Mouse (Mus musculus): ENCODE data around the gene Nelfb. TPM values are rescaled to one million over a fixed set of nuclear protein-coding genes. Genes with fewer than 3 reads are reported as not detected.

Nelfb gene
- total RNA-seq, 2 experiments from 2014 or later = 28.2 to 67.6 TPM

- ATAC-seq (replicated peaks; ENCODE audit: low FRiP score, low TSS enrichment, poor library complexity, severe bottlenecking) = peak; percentile 86
Observed at GRCm38 (mm10) chr2:25203631-25204214, 7.6 kb downstream of the Nelfb start.

DNA sequence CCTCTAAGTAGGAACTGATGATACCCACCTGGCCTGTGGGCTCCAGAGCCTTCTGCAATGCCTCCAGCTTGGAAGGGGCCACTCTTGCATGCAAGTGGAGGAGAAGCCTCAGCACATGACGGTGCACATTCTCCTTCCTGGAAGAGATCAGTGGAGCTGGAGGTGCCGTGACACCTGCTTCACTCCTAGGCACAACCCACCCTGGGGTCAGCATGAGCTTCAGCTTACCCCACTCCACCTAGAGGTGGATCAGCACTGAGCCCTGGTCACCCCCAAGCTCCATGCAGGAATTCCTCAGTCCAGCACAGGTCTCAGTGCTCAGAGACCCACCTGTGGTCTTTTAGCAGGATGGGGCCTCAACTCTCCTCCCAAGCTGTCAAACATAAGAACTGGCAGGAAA is 10.7 kb downstream of the Nelfb start:
- ATAC-seq (replicated peaks; ENCODE audit: low FRiP score, low TSS enrichment, poor library complexity, severe bottlenecking) = no peak

DNA sequence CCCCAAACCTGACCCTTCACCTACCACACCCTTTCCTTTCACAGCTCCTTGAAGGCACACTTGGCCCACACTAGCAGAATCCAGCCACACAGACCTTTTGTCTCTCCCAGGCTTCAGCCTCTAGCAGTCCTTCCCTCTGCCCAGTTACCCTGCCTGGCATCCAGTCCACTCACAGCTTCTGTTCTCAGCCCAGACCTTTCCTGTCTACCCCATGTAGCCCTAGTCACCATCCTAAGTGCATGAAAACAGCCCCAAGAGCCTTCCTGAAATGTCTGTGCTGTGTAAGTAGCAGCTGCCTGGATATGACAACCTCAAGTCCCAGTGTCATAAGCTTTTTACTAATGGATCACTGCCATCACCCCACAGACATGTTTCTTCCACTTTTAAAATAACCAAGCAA is 13.3 kb downstream of the Nelfb start:
- no peak for ATAC-seq (replicated peaks; ENCODE audit: low FRiP score, low TSS enrichment, poor library complexity, severe bottlenecking)

DNA sequence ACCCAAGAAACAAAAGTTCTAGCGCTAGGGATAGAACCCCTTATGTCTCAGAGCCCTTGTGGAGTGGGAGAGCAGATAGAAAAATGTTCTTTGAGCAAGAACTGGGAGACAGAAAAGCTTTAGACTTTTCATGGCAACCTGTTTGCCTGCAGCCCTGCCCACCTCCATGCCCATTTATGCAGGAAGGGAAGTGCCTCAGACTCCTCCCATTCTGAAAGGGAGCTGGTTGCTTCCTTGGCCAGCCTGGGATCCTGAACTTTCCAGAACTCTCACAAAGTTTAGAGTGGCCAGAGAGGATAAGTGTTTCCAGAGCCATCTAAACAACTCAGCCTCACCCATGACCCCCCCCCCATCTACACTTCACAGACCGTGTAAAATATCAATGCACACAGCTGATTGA is 14.1 kb downstream of the Nelfb start:
- ATAC-seq (replicated peaks; ENCODE audit: low FRiP score, low TSS enrichment, poor library complexity, severe bottlenecking) = no peak

- ATAC-seq (replicated peaks; ENCODE audit: low FRiP score, low TSS enrichment, poor library complexity, severe bottlenecking) = peak; percentile 75
Observed at GRCm38 (mm10) chr2:25196172-25196954, 14.9 kb downstream of the Nelfb start, which contains the start of gene Tor4a. Gene Tor4a (minus strand): TSS chr2:25196886.

DNA sequence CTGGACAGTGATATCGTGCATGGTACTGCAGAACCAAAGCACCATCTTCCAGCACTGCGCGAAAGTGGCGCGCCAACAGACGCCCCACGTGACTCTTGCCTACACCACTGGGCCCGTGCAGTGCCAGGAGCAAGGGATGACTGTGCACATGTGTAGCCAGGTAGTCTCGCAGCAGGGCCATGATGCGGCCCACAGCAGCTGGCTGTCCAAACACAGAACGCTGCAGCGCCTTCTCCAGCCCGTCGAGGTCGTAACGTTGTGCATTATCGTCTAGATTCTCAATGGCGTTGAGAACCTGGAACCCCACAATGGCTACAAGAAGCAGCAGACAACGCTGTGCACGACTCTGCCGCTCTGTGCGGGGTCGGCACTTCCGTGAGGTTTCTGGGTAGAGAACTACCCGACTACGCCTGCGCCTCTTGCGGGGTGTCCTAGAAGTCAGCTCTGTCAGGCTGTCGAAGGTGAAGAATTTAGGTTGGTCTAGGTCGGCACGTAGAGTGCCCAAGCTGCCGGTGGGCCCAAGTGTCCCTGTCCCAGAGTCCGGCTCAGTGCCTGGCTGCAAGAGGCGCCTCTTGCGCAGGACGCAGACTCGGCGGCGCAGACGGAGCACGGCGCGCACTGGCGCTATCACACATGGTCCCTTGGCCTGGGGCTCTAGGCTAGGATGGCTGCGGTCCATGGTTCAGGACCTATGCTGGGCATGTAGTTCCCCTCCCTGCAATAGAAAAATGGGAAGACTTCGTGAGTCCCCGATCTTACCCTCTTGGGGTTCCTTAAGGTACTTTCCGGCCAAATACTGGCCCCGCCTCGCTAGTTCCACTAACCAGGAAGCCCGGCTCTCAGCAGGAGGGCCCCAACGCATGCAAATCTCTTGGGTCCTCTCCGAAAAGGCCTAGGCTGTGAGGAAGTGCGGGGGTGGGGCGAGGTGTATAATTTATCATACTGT is 15.8 kb downstream of the Nelfb start:
- ATAC-seq (replicated peaks; ENCODE audit: low FRiP score, low TSS enrichment, poor library complexity, severe bottlenecking) = peak; percentile 51

GRCm38 (mm10) chr2:25194486-25195171 is 16.7 kb downstream of the Nelfb start:
- ATAC-seq (replicated peaks; ENCODE audit: low FRiP score, low TSS enrichment, poor library complexity, severe bottlenecking) = no peak; the same call in none of the 2 replicates

GRCm38 (mm10) chr2:25194006-25194405 is 17.3 kb downstream of the Nelfb start:
- no peak for ATAC-seq (replicated peaks; ENCODE audit: low FRiP score, low TSS enrichment, poor library complexity, severe bottlenecking)

GRCm38 (mm10) chr2:25193330-25193770 is 17.9 kb downstream of the Nelfb start:
- ATAC-seq (replicated peaks; ENCODE audit: low FRiP score, low TSS enrichment, poor library complexity, severe bottlenecking) = peak; percentile 49

DNA sequence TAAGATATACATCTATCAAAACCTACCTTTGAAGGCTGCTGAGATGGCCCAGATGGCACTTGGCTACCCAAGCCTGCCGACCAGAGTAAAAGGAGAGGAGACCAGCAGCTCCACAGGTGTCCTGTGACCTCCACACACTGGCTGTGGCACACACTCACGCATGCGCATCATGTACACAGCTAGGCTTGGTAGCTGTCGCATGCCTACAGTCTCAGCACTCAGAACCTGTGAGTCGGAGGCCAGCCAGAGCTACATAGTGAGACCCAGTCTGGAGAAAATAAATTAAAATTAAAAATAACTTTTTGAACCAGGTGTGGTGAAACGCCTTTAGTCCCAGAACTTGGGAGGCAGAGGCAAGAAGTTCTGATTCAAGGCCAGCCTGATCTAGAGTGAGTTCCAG is 23.4 kb downstream of the Nelfb start:
- ATAC-seq (replicated peaks; ENCODE audit: low FRiP score, low TSS enrichment, poor library complexity, severe bottlenecking) = no peak

DNA sequence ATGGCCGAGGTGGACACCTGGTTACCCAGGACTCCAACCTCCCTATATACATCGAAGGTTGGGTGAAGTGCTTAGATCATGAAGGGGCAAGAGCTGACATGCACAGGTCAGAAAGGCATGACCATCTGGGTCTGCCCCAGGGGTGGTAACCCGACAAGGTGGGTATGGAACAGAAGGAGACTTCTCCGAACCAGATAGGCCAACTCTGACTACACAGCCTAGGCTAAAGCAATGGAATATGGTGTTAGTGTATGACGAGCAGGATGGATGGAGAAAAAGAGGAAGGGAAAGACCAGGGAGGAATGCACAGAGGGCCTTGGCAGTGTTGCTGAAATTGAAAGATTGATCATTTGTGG is 24.7 kb downstream of the Nelfb start:
- no peak for ATAC-seq (replicated peaks; ENCODE audit: low FRiP score, low TSS enrichment, poor library complexity, severe bottlenecking)

- ATAC-seq (replicated peaks; ENCODE audit: low FRiP score, low TSS enrichment, poor library complexity, severe bottlenecking) = peak; percentile 71
Observed at GRCm38 (mm10) chr2:25185625-25186574, 25.4 kb downstream of the Nelfb start.

GRCm38 (mm10) chr2:25184496-25184895 is 26.8 kb downstream of the Nelfb start:
- no peak for ATAC-seq (replicated peaks; ENCODE audit: low FRiP score, low TSS enrichment, poor library complexity, severe bottlenecking)

- no peak for ATAC-seq (replicated peaks; ENCODE audit: low FRiP score, low TSS enrichment, poor library complexity, severe bottlenecking)
Observed at GRCm38 (mm10) chr2:25183336-25183735, 28.0 kb downstream of the Nelfb start.

- no peak for ATAC-seq (replicated peaks; ENCODE audit: low FRiP score, low TSS enrichment, poor library complexity, severe bottlenecking)
Observed at GRCm38 (mm10) chr2:25182664-25183063, 28.6 kb downstream of the Nelfb start.

GRCm38 (mm10) chr2:25181891-25182397 is 29.3 kb downstream of the Nelfb start:
- ATAC-seq (replicated peaks; ENCODE audit: low FRiP score, low TSS enrichment, poor library complexity, severe bottlenecking) = no peak

GRCm38 (mm10) chr2:25180973-25181890 is 30.1 kb downstream of the Nelfb start:
- peak; percentile 38; the same call in 1 of the 2 replicates for ATAC-seq (replicated peaks; ENCODE audit: low FRiP score, low TSS enrichment, poor library complexity, severe bottlenecking)
